Mouse (Mus musculus): Measurements from ENCODE around the gene Chid1. TPM values are rescaled to one million over a fixed set of nuclear protein-coding genes. Genes with fewer than 3 reads are reported as not detected.
A peak's percentile ranks its signal among the peaks of the same experiment; 100 is the strongest.

Chid1 gene
- polyA plus RNA-seq, 1 experiment from 2014 or later, result 54.4 TPM

DNA sequence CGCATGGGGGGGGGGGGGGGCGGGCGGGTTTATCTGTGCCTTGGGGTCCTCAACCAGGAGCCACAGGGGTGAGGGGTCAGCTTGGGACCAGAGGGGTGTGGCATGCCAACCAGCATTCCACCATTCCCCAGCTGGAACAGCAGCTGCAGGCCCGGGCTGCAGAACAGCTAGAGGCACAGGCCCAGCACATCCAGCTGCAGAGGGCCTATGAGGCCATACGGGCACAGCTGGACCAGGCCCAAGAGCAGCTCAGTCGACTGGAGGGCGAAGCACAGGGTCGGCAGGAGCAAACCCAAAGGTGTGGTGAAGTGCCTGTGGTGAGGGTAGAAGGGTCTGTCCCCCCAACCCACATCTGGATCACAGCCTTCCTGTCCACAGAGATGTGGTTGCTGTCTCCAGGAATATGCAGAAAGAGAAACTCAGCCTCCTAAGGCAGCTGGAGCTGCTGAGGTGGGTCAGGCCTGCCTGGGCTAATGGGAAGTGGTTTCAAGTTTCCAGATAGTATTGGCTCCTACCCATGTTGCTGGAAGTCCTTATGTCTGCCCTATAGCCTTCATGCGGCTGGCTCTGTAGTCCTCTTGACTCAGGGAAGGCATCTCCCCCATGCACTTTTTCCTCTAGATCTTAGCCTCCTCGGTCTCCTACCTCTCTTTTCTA is 74.1 kb downstream of the Chid1 start:
- Histone ChIP-seq H3K4me3 (replicated peaks) (peak overlapping the region; percentile 16; the same call in 1 of the 2 replicates), H3K27me3 (replicated peaks) (peaks cover 63% of the 10 kb centered on the region), H3K27ac (replicated peaks) (no peak overlapping the region), H3K9me3 (replicated peaks) (no peaks in the 10 kb centered on the region), H3K9ac (replicated peaks) (no peak overlapping the region), H3K4me2 (peak overlapping the region; percentile 46; the same call in 1 of the 2 replicates), H3K36me3 (peaks cover 9% of the 10 kb centered on the region; the same call in 1 of the 2 replicates), H3K4me1 (peaks cover 59% of the 10 kb centered on the region)
- WGBS, result 52% methylated on average over 7 of the region's 10 CpGs
- ATAC-seq (ENCODE audit: low FRiP score), result no peak

DNA sequence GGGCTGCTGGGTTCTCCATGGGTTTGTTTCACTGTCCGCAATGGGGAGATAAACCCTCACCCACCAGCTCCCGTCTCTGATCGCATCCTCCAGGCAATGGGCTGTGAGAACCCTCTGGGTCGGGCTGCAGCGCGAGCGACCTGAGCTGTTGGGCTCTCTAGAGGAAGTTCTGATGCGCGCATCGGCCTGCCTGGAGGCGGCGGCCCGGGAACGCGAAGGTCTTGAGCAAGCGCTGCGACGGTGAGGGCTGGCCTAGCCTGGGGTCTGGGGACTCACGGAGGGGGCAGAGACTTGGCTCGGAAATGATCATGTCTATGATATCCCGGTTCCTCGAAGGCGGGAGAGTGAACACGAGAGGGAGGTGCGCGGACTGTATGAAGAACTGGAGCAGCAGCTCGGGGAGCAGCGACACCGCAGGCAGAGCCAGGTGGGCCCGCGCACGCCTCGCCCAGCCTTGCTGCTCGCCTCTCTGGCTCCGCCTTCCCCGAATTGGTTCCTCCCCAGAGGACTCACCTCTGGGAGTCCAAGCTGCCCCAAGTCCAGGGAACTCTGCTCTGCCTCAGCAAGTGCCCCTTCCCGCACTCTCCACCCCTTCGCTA is 75.0 kb downstream of the Chid1 start:
- Histone ChIP-seq H3K36me3 (peaks cover 5% of the 10 kb centered on the region), H3K27ac (replicated peaks) (no peak overlapping the region), H3K4me1 (peaks cover 51% of the 10 kb centered on the region), H3K9ac (replicated peaks) (no peak overlapping the region), H3K9me3 (replicated peaks) (no peaks in the 10 kb centered on the region), H3K4me2 (peak overlapping the region; percentile 46), H3K27me3 (replicated peaks) (peaks cover 71% of the 10 kb centered on the region), H3K4me3 (replicated peaks) (peak overlapping the region; percentile 16)
- ATAC-seq (ENCODE audit: low FRiP score), result no peak
- WGBS, result 5% methylated on average over 38 of the region's 38 CpGs

DNA sequence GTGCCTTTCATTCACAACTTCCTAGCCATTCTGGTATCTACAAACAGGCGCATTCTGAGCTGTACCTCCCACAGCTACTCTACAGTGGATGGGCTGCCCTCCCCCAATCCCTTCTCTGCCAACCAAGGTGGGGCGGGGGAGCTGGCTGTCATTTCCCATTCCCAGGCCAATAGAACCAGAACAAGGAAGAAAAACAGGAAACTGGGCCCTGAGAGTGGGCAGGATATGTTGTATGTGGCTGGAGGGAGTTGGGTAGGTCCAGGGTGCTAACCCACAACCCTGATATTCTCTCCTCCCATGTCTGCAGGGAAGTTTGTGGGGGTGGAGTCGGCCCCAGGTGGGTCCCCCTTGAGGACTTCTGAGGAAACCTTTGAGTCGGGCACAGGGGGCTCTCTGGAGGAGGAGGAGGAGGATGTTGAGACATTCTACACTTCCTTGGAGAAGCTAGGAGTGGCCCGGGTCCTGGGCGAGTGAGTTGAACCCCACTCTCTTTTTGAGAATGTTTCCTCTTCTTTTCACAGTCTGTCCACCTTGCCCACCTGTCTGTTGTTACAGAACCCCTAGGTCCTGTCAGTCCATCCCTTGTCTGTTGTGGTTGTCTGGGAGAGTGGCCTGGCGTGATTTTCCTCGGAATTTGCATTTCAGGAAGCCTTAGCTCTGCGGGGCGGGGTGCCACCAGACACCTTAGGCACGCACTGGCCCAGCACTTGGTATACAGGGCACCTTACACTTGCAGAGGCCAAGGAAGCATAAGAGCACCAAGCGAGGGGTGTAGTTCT is 75.6 kb downstream of the Chid1 start:
- ATAC-seq (ENCODE audit: low FRiP score), result no peak
- peak overlapping the region; percentile 16 for H3K4me3 ChIP-seq (replicated peaks)
- no peak overlapping the region for H3K27ac ChIP-seq (replicated peaks)
- peaks cover 10% of the 10 kb centered on the region for H3K36me3 ChIP-seq
- no peaks in the 10 kb centered on the region for H3K9me3 ChIP-seq (replicated peaks)
- H3K9ac ChIP-seq (replicated peaks), result no peak overlapping the region
- 27% methylated on average over 12 of the region's 12 CpGs for WGBS
- peak overlapping the region; percentile 46 for H3K4me2 ChIP-seq
- peaks cover 46% of the 10 kb centered on the region for H3K4me1 ChIP-seq
- H3K27me3 ChIP-seq (replicated peaks), result peaks cover 78% of the 10 kb centered on the region

DNA sequence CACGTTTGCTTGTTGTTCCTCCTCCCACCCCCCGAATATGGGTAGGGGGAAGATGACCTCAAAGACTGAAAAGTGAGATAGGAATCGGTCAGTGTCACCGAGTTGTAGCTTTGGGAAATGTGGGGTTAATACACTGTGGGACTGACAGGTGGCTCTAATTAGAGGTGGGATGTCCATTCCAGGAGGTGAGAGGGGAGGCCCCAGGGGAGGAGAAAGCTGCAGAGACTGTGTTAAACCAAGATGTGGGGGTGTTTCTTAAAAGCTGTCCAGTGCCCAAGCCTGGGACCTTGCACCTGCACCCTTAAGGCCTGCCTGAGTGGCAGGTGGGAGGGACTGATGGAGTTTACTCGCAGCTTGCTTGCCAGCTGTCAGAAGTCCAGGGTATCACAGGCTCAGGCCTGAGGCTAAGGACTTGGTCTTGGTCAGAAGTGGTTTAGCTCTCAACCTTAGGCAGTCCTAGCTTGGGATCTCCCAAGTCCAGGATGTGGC is 77.3 kb downstream of the Chid1 start:
- Histone ChIP-seq H3K4me1 (peaks cover 32% of the 10 kb centered on the region), H3K4me2 (peak overlapping the region; percentile 72), H3K27me3 (replicated peaks) (peaks cover 78% of the 10 kb centered on the region), H3K27ac (replicated peaks) (no peak overlapping the region), H3K4me3 (replicated peaks) (peak overlapping the region; percentile 35; the same call in 1 of the 2 replicates), H3K9ac (replicated peaks) (no peak overlapping the region), H3K36me3 (peaks cover 14% of the 10 kb centered on the region), H3K9me3 (replicated peaks) (no peaks in the 10 kb centered on the region)
- 17% methylated on average over 5 of the region's 5 CpGs for WGBS
- ATAC-seq (ENCODE audit: low FRiP score), result no peak

DNA sequence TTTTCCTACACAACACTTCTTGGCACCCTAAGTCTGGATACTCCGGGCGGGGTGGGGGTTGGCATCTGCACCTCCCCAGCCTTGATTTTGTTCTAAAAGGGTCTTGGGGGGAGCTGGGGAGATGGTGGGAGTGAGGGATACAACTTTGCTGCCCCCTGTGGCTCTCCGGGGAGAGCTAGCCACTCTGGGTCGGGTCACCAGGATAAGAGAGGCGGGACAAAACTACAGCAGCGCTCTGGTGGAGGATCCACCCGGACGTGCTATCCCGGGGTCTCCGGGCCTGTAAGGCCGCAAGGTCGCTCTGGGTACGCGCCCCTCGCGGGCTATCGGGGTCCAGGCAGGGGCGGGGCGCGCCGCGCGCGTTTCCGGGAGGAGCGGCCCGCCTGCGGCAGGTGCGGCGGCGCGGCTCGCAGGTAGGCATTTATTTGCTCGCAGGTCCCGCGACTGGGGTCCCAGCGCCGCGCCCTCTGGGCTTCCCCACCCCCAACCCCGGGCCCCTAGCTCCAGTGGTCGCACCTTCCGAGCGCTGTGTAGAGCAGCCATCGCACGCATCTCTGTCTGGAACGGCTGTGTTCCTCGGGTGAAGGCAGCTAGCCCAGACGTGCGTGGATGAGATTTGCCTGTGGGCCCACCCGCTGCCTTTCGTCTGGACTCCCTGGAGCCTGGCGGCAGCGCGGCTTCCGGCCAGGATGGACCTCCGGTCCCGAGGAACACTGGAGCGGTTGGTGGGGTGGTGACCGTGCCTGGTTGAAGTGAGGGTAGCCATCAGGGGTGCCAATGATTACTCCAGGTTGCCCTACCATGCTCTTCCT is 77.9 kb downstream of the Chid1 start:
- peak overlapping the region; percentile 72 for H3K4me2 ChIP-seq
- no peak overlapping the region for H3K27ac ChIP-seq (replicated peaks)
- peak overlapping the region; percentile 41 for H3K9ac ChIP-seq (replicated peaks)
- H3K27me3 ChIP-seq (replicated peaks), result peaks cover 76% of the 10 kb centered on the region
- H3K4me1 ChIP-seq, result peaks cover 29% of the 10 kb centered on the region
- no peaks in the 10 kb centered on the region for H3K9me3 ChIP-seq (replicated peaks)
- ATAC-seq (ENCODE audit: low FRiP score), result no peak
- H3K4me3 ChIP-seq (replicated peaks), result peak overlapping the region; percentile 35
- H3K36me3 ChIP-seq, result peaks cover 14% of the 10 kb centered on the region
- 2% methylated on average over 57 of the region's 59 CpGs for WGBS

DNA sequence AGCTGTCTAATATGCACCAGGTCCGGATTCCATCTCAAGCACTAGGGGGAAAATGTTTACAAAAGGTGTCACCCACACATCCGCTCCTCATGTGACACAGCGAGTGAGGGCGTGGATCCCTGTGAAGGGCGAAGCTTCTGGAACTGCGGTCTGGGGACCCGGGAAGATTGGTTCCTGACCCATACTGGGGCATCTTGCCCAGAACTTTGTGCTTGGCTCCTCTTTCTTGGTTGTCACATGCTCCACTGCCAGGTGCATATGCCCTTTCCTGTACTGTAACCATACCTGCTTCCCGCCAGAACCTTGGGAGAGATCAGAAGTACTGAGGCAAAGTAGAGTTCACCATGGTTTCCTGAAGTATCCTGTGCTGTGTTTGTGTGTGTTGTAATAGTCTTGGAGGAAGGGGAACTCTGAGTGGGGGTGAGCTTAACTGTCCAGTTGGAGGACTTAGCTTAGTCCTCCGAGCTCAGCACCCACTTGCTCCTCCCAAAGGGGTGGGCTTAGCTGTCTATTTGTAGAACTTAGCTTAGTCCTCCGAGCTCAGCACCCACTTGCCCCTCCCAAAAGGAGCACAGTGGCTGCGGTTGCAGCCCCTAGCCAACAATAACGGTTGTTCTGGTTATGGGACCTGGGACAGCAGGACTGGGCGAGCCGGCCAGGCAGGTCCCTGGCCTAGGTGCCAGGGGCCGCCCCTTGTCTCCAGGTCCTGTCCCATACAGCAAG is 79.1 kb downstream of the Chid1 start, which contains the start of gene Cracr2b:
Gene Cracr2b (plus strand): TSS at position 704 of the 723 bp plus-strand sequence.
- Histone ChIP-seq H3K27me3 (replicated peaks) (peaks cover 65% of the 10 kb centered on the region), H3K4me2 (peak within 1 kb of the TSS; percentile 72), H3K36me3 (peaks cover 14% of the 10 kb centered on the region), H3K4me3 (replicated peaks) (peak within 1 kb of the TSS; percentile 35), H3K27ac (replicated peaks) (no peak within 1 kb of the TSS), H3K9me3 (replicated peaks) (no peaks in the 10 kb centered on the region), H3K4me1 (peaks cover 39% of the 10 kb centered on the region), H3K9ac (replicated peaks) (peak within 1 kb of the TSS; percentile 41)
- ATAC-seq (ENCODE audit: low FRiP score), result no peak
- WGBS, result 76% methylated on average over 15 of the region's 15 CpGs

DNA sequence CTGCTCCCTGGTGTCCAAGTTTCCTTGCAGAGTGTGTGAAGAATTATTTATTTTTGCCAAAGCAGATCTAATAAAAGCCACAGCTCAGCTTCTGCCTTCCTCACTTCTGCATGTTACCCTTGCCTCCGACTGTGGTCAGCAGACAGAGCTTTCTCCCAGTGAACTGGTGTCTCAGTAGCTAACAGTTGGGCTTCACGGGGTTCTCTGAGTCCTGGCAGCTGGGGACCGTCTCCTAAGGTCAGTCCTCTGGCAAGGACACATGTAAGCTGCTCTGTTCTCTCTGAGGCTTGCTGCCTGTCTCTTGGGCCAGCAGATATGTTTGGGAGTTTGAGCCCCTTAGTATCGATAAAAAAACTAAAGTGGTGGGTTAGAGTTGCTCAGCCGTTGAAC is 79.7 kb downstream of the Chid1 start:
- Histone ChIP-seq H3K27me3 (replicated peaks) (peaks cover 60% of the 10 kb centered on the region), H3K4me2 (no peak overlapping the region)
- 85% methylated on average over 5 of the region's 5 CpGs for WGBS

DNA sequence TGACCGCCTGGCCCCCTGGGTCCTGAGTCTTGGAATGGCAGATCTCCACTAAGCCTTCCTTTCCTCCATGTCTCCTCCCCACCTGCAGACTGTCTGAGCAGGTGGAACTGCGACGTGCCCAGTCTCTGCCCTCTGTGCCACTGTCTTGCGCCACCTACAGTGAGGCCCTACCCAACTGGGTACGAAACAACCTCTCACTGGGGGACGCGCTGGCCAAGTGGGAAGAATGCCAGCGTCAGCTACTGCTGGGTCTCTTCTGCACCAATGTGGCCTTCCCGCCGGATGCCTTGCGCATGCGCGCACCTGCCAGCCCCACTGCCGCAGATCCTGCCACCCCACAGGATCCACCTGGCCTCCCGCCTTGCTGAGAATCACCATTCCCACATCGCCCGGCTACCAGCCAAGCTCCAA is 80.4 kb downstream of the Chid1 start:
- H3K9ac ChIP-seq (replicated peaks), result no peak overlapping the region
- peaks cover 34% of the 10 kb centered on the region for H3K4me1 ChIP-seq
- H3K9me3 ChIP-seq (replicated peaks), result no peaks in the 10 kb centered on the region
- no peak overlapping the region for H3K27ac ChIP-seq (replicated peaks)
- H3K36me3 ChIP-seq, result peaks cover 14% of the 10 kb centered on the region
- 89% methylated on average over 17 of the region's 17 CpGs for WGBS
- peaks cover 53% of the 10 kb centered on the region for H3K27me3 ChIP-seq (replicated peaks)
- ATAC-seq (ENCODE audit: low FRiP score), result no peak
- H3K4me2 ChIP-seq, result no peak overlapping the region
- H3K4me3 ChIP-seq (replicated peaks), result no peak overlapping the region

More for the DNA sequence above, 79.7 kb downstream of the Chid1 start:
- H3K9me3 ChIP-seq (replicated peaks), result no peaks in the 10 kb centered on the region
- H3K4me1 ChIP-seq, result peaks cover 35% of the 10 kb centered on the region
- H3K4me3 ChIP-seq (replicated peaks), result no peak overlapping the region
- H3K27ac ChIP-seq (replicated peaks), result no peak overlapping the region
- peaks cover 14% of the 10 kb centered on the region for H3K36me3 ChIP-seq
- no peak overlapping the region for H3K9ac ChIP-seq (replicated peaks)
- no peak for ATAC-seq (ENCODE audit: low FRiP score)

DNA sequence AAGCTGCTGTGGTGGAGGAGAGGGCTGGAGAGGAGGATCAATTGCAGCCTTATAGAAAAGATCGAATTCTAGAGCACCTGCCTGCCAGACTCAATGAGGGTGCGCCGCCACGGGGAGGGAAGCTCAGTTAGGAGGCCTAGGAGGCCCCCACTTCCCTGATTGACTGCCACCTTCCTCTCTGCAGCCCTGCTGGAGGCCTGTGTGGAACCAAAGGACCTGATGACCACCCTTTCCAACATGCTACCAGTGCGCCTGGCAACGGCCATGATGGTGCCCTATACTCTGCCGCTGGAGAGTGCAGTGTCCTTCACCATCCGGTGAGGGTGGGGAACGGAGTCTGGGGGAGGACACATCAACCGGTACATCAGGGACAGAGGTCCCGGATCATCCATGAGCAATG is 81.0 kb downstream of the Chid1 start:
- Histone ChIP-seq H3K4me3 (replicated peaks) (no peak overlapping the region), H3K27me3 (replicated peaks) (peaks cover 47% of the 10 kb centered on the region), H3K4me1 (peaks cover 34% of the 10 kb centered on the region), H3K4me2 (no peak overlapping the region), H3K9ac (replicated peaks) (no peak overlapping the region), H3K36me3 (peaks cover 14% of the 10 kb centered on the region), H3K9me3 (replicated peaks) (no peaks in the 10 kb centered on the region), H3K27ac (replicated peaks) (no peak overlapping the region)
- WGBS, result 93% methylated on average over 11 of the region's 11 CpGs
- ATAC-seq (ENCODE audit: low FRiP score), result no peak

DNA sequence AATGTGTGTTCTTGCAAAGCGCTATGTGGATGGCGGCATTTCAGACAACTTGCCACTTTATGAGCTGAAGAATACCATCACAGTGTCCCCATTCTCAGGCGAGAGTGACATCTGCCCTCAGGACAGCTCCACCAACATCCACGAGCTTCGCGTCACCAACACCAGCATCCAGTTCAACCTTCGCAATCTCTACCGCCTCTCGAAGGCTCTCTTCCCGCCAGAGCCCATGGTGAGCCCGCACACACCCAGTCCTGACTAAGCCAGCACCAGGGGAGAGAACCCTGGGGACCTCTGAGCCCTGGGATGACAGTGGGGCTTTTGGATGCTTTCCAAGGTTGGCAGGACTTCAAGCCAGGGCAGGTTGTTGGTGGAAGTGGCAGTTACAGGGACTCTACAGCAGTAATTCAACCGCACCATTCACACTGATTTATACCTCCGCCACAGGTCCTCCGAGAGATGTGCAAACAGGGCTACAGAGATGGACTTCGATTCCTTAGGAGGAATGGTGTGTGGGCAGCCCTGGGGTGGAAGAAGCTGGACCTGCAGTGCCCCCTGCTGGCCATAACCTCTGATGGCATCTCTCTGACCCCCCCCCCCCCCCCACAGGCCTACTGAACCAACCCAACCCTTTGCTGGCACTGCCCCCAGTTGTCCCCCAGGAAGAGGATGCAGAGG is 81.5 kb downstream of the Chid1 start:
- Histone ChIP-seq H3K27ac (replicated peaks) (no peak overlapping the region), H3K9me3 (replicated peaks) (no peaks in the 10 kb centered on the region), H3K9ac (replicated peaks) (no peak overlapping the region), H3K4me2 (no peak overlapping the region), H3K4me1 (peaks cover 34% of the 10 kb centered on the region), H3K4me3 (replicated peaks) (no peak overlapping the region), H3K27me3 (replicated peaks) (peaks cover 41% of the 10 kb centered on the region), H3K36me3 (peaks cover 15% of the 10 kb centered on the region)
- WGBS, result 77% methylated on average over 15 of the region's 15 CpGs
- no peak for ATAC-seq (ENCODE audit: low FRiP score)
